Mouse (Mus musculus) ES-Bruce4 (cell line): Measurements from ENCODE around the gene Ina. TPM values are rescaled to one million over a fixed set of nuclear protein-coding genes. Genes with fewer than 3 reads are reported as not detected.
"Not testable (repeated sequence)": the region's sequence is repeated elsewhere in the genome, so short reads cannot be mapped to it uniquely, and the experiment has no call there.

Source experiments
- H3K27ac ChIP-seq: 2 replicates; pipeline ENCODE4 v1.5.1; 2012; ENCODE audit warnings: low read length, inconsistent platforms; ENCODE audit not compliant: insufficient read depth
- H3K27me3 ChIP-seq: 2 replicates; pipeline ENCODE4 v1.6.1; 2012; ENCODE audit warnings: mild to moderate bottlenecking, low read length, inconsistent platforms; ENCODE audit not compliant: control insufficient read depth, poor library complexity, insufficient read depth, severe bottlenecking
- H3K36me3 ChIP-seq: 2 replicates; pipeline ENCODE4 v1.6.1; 2012; ENCODE audit warnings: inconsistent platforms, mild to moderate bottlenecking, low read length, moderate library complexity; ENCODE audit not compliant: control insufficient read depth, poor library complexity, insufficient read depth, severe bottlenecking
- H3K4me1 ChIP-seq: one replicate; pipeline ENCODE4 v1.8.1; 2011; ENCODE audit warnings: low read length; ENCODE audit not compliant: control insufficient read depth, insufficient read depth
- H3K4me3 ChIP-seq: 2 replicates; pipeline ENCODE4 v1.5.1; 2011; ENCODE audit warnings: low read depth, mild to moderate bottlenecking, low read length
- H3K9ac ChIP-seq: 2 replicates; pipeline ENCODE4 v1.6.1; 2012; ENCODE audit warnings: low read depth, mild to moderate bottlenecking, inconsistent platforms; ENCODE audit not compliant: poor library complexity, severe bottlenecking
- H3K9me3 ChIP-seq: replicated peaks from 2 replicates; pipeline ENCODE4 v1.6.1; 2012; ENCODE audit warnings: mild to moderate bottlenecking, low read length, inconsistent platforms; ENCODE audit not compliant: control insufficient read depth, poor library complexity, insufficient read depth, severe bottlenecking
- CTCF ChIP-seq: IDR thresholded peaks from one replicate; pipeline ENCODE4 v1.8.1; 2011; ENCODE audit warnings: low read depth, low read length
- EP300 ChIP-seq: IDR thresholded peaks from 2 replicates; pipeline ENCODE4 v1.6.1; 2011; ENCODE audit warnings: low read depth, low read length; ENCODE audit not compliant: insufficient read depth
- POLR2A ChIP-seq: IDR thresholded peaks from one replicate; pipeline ENCODE4 v1.8.1; 2011; ENCODE audit warnings: low read length; ENCODE audit not compliant: insufficient read depth
- polyA plus RNA-seq: library from polyadenylated mRNA; stranded (reverse); fragments of >200 nt; gene quantifications from 2 replicates; pipeline ENCODE4 v1.2.4, GENCODE M21; 2011; ENCODE audit warnings: low read depth; ENCODE audit not compliant: missing spikeins, insufficient read depth, insufficient read length

The Ina gene
- polyA plus RNA-seq, 1 experiment, result 21.2 TPM

DNA sequence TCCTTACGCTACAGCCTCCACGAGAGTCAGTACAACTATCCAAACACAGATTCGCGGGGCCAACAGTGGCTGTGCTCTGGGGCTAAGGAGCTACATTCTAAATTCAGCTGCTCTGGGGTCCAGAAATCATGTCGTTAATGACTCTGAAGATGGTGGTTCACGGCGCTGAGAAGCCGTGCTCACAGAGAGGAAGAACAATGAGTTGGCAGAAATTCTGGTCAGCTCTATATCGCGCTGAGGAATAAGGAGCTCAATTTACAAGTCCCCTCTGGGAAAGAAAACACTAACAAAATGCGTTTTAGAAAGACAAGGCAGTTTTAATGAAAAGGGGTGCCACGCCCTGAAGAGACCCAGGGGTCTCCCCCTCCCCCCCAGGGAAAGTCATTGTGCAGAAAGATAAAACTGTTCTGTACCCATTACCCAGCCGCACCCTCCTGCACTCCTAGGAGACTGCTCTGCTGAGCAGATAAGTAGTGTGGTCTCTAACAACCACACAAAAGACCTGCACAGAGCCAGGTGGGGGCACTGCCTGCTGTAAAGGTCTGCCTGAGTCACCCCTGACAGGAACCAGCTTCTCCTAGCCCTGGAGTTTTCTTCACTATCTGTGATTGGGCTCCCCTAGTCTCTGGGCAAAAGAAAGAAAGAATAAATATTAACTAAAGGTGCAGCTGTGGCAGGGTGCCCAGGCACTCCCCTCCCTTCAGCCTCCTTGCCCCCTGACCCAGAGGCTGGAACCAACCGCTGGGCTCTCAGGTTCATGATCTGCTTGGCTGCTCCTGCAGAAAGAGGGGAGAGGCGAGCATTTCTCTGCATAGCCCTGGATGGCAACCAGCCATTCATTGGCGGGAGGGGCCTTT lies 26.0 kb upstream of the Ina start:
- Histone ChIP-seq H3K9ac (no peak overlapping the region), H3K27ac (peak overlapping the region; percentile 50), H3K36me3 (no peaks in the 10 kb centered on the region), H3K4me3 (no peak overlapping the region), H3K9me3 (no peaks in the 10 kb centered on the region), H3K27me3 (no peaks in the 10 kb centered on the region), H3K4me1 (peaks cover 6% of the 10 kb centered on the region)
- TF ChIP-seq CTCF, result no peak
- TF ChIP-seq EP300, result peak; percentile 79; the same call in 1 of the 2 replicates

DNA sequence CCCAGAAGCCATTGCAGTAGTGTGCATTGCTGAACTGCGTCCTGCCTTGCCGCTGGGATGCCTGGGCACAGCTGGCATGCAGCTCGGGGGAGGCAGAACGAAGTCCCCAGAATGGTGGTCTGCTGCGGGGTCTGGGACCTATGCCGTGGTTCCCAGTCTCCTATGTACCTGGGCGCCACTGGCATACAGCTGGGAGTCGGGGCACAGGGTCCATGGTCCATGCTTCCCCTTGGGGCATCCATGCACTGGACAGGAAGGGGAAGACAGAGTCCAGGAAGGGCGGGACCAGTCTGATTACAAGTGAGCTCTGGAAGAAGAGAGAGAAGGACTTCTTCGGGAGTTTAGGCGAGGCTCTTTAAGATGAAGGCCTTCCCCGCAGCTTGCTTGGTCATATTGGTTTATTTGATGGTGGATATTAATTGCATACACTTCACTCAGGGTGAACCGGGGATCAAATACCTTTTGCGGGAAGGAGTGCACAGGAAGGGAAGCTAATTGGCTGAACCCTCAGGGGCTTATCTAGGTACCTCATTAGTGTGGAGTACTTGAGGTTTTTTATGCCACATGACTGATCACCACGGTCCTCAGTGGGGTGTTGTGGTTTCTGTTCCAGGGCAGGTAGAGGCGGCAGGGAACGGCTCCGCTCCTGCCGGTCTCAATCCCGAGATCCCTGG lies 24.9 kb upstream of the Ina start:
- Histone ChIP-seq H3K27me3 (no peaks in the 10 kb centered on the region), H3K4me1 (peaks cover 6% of the 10 kb centered on the region), H3K9ac (no peak overlapping the region), H3K36me3 (no peaks in the 10 kb centered on the region), H3K27ac (no peak overlapping the region), H3K4me3 (no peak overlapping the region), H3K9me3 (no peaks in the 10 kb centered on the region)
- TF ChIP-seq EP300 (no peak), POLR2A (no peak), CTCF (no peak)

DNA sequence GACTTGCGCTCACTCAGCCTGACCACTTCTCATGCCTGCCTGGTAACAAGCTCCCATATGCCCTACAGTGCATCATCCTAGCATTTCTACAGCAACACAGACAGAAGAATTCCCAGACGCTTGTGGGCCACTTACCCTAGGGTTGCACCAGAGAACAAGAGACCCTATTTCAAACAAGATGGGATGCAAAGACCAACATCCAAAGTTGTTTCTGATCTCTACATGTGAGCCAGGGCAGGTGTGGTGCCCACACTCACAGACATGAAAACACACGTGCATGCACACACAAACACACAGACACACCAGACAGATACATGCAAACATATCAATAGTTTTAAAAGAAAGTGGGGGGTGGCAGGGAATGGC lies 24.4 kb upstream of the Ina start:
- H3K4me3 ChIP-seq, result no peak overlapping the region
- no peak for TF ChIP-seq CTCF
- TF ChIP-seq POLR2A, result no peak
- no peak for TF ChIP-seq EP300
- no peaks in the 10 kb centered on the region for H3K9me3 ChIP-seq
- H3K27ac ChIP-seq, result no peak overlapping the region
- H3K27me3 ChIP-seq, result no peaks in the 10 kb centered on the region
- H3K36me3 ChIP-seq, result no peaks in the 10 kb centered on the region
- peaks cover 6% of the 10 kb centered on the region for H3K4me1 ChIP-seq
- H3K9ac ChIP-seq, result no peak overlapping the region

DNA sequence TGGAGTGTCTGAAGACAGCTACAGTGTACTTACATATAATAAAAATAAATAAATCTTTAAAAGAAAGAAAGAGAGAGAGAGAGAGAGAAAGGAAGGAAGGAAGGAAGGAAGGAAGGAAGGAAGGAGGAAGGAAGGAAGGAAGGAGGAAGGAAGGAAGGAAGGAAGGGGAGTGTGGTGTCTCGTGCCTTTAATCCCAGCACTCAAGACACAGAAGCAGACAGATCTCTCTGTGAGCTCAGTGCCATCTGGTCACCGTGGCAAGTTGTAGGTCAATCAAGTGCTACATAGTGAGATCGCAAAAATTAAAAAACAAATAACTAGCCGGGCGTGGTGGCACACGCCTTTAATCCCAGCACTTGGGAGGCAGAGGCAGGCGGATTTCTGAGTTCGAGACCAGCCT lies 23.9 kb upstream of the Ina start:
- not testable (repeated sequence) for H3K4me1 ChIP-seq, H3K9me3 ChIP-seq, H3K36me3 ChIP-seq, H3K9ac ChIP-seq, H3K27me3 ChIP-seq, H3K27ac ChIP-seq, H3K4me3 ChIP-seq

DNA sequence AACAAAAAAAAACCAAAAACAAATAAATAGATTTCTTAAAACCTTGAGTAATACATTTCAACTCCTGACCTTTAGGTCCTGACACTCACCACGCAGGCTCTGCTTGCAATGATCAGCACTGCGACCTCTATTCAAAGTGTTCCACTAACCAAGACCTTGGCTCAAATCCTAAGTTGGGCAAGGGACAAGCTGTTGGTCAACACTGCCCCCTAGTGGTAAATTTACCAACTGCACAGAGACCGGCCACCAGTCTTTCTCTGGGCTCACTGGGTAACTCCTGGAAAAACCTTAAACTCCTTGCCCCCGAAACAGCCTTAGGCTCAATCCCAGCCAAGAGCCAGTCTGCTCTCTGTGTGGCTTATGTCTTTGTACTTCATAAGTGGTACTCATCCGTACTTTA lies 23.4 kb upstream of the Ina start:
- H3K36me3 ChIP-seq, result no peaks in the 10 kb centered on the region
- H3K9ac ChIP-seq, result no peak overlapping the region
- no peaks in the 10 kb centered on the region for H3K9me3 ChIP-seq
- no peak overlapping the region for H3K4me3 ChIP-seq
- peak; percentile 84 for TF ChIP-seq CTCF
- TF ChIP-seq POLR2A, result no peak
- no peak overlapping the region for H3K27ac ChIP-seq
- peaks cover 6% of the 10 kb centered on the region for H3K4me1 ChIP-seq
- no peaks in the 10 kb centered on the region for H3K27me3 ChIP-seq

DNA sequence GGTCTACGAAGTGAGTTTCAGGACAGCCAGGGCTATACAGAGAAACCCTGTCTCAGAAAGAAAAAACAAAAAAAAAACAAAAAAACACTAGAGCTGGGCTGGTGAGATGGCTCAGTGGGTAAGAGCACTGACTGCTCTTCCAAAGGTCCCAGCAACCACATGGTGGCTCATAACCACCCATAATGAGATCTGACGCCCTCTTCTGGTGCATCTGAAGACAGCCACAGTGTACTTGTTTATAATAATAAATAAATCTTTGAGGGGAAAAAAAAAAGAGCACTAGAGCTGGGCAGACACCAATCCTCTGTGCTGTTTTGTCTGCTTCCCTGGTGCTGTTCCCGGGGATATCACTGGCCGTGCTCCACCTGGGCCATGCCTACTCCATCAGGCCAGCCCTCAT lies 22.2 kb upstream of the Ina start:
- not testable (repeated sequence) for H3K9me3 ChIP-seq, H3K27me3 ChIP-seq, H3K36me3 ChIP-seq, H3K9ac ChIP-seq, H3K27ac ChIP-seq, H3K4me3 ChIP-seq, H3K4me1 ChIP-seq
